Mouse (Mus musculus): ENCODE measurements at regions not wholly inside any gene's neighbourhood (a gene's known extent, or its start where the extent isn't known, plus 50 kb on each side); places are given as distances from the start of the nearest gene placed in this dataset.

DNA sequence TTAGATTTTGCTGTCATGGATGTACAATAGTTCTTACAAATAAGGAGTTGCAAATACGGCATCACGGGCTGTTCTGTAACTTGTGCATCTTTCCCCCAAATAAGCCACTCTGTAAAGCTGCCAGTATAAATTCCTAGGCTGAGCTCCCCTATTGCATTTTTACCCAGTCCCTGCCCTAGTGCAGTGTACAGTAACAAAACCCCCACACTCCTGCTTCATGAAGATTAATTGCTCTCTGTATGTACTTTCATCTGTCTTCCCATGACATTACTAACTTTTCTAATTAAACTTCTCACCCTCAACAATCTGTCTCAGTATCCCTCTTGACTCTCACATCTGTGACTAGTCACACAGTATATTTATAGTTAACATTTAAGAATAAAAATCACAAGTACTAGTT is 73.4 kb downstream of the Tm4sf1 start:
- no peak for DNase-seq (ENCODE audit: low spot score in 2 of 2)

DNA sequence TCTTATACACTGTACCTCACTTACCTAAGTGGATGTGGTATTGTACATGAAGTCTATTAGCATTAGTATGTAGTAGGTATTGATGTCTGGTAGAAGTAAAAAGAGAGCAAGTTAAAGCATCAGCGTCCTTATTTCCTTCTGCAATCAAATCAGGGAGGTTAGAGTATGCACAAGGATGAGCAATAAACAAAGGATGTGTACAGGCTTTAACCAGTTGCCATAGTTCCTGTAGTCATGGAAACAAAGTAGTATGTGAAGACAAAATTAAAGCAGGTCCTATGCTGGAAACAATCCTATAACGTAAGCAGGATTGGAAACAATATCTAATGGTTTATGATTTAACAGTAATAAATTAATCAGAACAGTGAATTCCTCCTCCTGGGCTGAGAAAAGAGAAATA is 78.0 kb downstream of the Tm4sf1 start:
- DNase-seq (ENCODE audit: low spot score in 2 of 2) = no peak

GRCm38 (mm10) chr3:57222318-57222914 is 79.4 kb downstream of the Tm4sf1 start:
- DNase-seq (ENCODE audit: low spot score in 2 of 2) = no peak

DNA sequence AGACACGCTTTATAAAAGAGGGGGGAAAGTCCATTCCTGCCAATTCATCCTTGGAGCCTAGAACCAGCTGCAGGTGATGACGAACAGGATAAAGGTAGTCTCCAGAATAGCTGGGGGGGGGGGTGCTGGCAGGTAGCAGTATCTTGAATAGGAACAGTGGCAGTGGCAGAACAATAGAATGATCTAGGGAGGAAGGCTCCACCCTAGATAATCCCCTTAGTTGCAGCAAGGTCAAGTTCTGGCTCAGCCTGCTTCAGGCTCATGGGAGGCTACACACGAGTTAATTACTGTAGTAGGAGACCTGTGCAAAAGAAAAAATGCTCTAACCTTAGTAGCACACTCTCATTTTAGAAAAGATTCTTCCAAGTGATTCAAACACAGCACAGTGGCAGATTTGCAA is 83.4 kb downstream of the Tm4sf1 start:
- no peak for DNase-seq (ENCODE audit: low spot score in 2 of 2)

GRCm38 (mm10) chr3:57204066-57204723 is 97.6 kb downstream of the Tm4sf1 start:
- peak in 1 of 2 experiments; percentile 5 for DNase-seq (ENCODE audit: low spot score in 2 of 2)

DNA sequence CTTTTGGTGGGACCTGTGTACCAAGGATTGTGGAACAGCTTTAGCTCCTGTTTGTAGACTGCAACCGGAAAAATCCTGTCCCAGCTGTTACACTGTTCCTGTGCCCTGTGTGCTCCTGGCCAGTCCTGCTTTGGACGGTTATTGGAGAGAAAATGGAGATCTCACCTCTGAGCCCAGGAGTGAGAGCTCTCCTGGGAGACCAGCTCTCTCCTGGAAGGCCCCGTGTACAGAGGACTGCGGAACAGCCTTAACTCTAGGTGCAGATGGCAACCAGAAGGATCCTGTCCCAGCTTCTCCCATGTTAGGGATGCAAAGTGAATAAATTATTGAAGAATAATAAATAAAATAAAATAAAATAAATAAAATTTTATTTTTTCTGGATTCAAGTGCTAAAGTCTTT is 98.4 kb downstream of the Tm4sf1 start:
- no peak for DNase-seq (ENCODE audit: low spot score in 2 of 2)

GRCm38 (mm10) chr3:57181587-57181986 is 120.2 kb downstream of the Tm4sf1 start:
- DNase-seq (ENCODE audit: low spot score in 2 of 2) = no peak

DNA sequence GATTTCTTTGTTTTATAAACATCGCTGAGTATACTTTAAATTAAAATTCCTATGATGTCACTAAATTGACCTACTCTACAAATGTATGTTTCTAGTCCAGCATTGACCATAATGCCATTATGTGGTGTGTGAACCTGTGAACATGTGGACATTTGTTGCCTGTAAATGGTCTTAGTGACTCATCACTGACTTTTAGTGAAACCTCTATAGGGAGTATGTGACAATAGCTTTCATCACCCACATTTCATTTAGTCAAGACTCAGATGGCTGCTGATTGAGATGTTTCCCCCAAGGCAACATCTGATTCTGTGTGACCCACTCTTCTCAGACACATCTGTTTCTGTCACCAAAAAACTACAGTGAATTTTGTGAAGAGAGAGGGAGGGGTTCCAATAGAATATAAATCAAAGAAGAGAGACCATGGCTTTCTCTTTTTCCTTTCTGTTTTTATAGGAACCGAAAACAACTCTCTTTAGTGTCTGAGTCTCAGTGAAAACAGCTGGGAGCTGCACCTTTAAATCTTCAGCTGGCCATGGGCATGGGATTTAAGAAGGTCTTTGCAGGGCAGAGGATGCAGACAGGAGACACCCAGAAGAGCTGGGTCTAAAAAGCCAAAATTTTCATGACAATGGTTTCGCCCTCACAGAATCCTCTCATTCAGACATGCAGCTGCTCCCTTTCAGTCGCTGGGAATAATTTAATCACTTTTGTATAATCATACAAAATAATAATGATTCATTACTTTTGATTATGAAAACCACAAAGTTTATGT is 148.4 kb downstream of the Tm4sf1 start:
- no peak for DNase-seq (ENCODE audit: low spot score in 2 of 2)

DNA sequence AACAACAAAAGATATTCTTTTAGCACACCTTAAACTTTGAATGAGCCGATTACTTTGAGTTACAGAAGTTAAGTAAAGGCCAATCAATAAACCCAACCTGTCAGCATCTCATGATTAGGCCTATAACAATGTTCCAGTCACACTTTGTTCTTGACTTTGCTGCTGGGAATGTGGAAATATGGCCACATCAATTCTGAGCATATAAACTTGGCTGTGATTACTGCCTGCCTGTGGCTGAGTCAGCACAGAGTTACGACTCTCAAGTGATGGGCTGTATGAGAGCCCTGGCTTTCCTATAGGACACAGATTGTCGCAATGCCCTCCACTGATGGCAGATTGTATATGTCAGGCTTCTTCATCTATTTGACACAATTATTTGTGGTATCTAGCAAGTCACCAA is 152.6 kb downstream of the Tm4sf1 start:
- DNase-seq (ENCODE audit: low spot score in 2 of 2) = no peak

DNA sequence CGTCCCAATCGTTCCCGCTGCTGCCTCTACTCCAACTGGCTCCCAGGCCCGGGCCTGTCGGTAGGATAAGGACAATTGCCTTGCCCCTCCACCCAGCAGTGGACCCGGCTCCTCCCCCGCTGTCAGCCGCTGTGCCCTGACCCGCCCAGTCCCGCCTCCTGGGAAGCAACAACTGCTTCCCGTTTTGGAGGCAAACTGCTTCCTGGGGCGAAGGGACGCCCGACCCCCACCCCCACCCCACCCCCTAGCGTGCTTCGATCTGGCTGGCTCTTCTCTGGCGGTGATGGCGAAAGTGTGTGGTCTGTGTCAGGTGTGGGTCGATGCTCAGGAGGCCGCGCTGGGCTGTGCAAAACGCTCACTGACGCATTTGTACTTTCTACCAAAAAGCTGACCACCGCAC is 164.9 kb downstream of the Tm4sf1 start:
- DNase-seq (ENCODE audit: low spot score in 2 of 2) = no peak

DNA sequence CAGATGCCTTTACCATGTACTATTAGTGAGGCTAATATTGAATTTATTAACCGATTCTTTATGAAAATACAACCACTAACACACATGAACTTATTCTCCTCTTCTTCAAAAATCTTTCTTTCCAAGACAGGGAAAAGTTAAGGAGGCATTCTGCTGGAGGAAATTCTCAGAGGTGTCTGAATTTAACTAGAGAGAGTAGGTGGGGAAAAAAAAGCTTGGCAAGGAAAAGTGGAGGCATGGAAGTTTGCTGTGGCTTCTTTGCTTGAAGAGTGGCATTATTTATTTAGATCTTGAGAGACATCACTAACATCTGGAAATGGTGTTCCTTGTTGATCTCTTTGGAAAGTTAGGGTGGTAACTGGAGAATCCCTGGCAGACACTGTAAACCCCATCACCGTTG is 173.2 kb downstream of the Tm4sf1 start:
- no peak for DNase-seq (ENCODE audit: low spot score in 2 of 2)

- no peak for DNase-seq (ENCODE audit: low spot score in 2 of 2)
Observed at GRCm38 (mm10) chr3:57125792-57126485, 175.8 kb downstream of the Tm4sf1 start.

GRCm38 (mm10) chr3:57118016-57118415 is 183.8 kb downstream of the Tm4sf1 start:
- DNase-seq (ENCODE audit: low spot score in 2 of 2) = no peak

GRCm38 (mm10) chr3:57102254-57102653 is 199.5 kb downstream of the Tm4sf1 start:
- DNase-seq (ENCODE audit: low spot score in 2 of 2) = no peak

GRCm38 (mm10) chr3:57100515-57100914 is 201.3 kb downstream of the Tm4sf1 start:
- no peak for DNase-seq (ENCODE audit: low spot score in 2 of 2)

DNA sequence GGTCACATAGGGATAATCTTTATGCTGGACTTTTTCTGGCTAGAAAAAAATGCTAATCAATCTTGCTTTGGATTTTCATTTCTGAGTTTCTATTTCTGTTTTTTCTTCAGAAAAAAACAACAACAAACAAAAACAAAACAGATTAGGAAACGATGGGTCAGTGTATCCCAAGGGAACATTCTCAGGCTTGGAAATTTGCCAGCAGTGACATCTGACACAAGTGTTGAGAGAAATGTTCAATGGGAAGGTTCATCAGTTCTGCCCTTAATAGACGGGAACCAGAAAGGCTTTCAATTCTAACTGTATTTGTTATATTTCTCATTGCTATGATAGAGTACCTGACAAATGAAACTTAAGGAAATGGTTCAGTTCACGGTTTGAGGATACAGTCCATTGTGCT is 206.9 kb downstream of the Tm4sf1 start:
- no peak for DNase-seq (ENCODE audit: low spot score in 2 of 2)

DNA sequence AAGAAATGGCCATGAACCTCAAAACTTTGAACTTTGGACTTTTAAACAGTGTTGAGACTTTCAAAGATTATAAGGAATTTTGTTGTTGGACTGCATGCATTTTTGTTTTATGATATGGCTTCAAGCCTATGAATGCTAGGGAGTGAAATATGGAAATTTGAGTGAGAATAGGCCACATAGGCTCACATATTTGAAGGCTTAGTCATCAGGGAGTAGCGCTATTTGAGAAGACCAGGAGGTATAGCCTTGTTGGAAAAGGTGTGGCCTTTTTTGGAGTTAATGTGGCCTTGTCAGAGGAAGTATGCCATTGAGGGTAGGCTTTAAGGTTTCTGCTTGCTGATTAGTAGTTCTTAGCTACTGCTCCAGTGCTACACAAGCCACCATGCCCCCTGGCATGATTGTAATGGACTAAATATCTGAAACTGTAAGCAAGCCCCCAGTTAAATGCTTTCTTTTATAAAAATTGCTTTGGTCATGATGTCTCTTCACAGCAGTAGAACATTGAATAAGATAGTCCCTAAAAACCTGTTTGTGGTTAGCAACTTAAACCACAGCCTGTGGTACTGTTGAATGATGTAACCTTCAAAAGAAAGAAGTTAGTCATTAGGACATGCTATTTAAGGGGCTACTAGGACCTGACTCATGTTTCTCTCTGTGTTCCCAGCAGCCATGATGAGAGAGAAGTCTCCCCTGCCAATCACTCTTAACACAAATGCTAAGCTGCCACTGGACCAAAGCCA is 208.4 kb downstream of the Tm4sf1 start:
- DNase-seq (ENCODE audit: low spot score in 2 of 2) = no peak

DNA sequence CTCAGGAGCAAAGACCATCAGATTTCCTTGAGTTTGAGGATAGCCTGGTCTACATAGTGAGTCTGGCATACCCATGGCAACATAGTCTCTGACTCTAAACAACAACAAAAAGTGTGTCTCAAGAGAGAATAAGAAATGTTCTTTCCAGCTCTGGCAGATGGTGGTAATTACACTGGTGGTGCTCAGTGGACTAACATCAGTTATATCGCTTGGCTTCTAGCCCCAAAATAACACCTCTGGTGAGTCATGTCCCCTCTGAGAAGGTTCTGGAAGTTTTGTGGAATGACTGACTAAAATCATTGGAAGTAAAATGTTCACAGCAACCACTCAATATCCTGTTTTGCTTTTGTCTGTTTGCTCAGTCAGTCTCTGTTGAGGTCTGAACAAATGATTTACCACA is 227.3 kb downstream of the Tm4sf1 start:
- no peak for DNase-seq (ENCODE audit: low spot score in 2 of 2)

GRCm38 (mm10) chr3:57073962-57074506 is 227.8 kb downstream of the Tm4sf1 start:
- DNase-seq (ENCODE audit: low spot score in 2 of 2) = no peak

DNA sequence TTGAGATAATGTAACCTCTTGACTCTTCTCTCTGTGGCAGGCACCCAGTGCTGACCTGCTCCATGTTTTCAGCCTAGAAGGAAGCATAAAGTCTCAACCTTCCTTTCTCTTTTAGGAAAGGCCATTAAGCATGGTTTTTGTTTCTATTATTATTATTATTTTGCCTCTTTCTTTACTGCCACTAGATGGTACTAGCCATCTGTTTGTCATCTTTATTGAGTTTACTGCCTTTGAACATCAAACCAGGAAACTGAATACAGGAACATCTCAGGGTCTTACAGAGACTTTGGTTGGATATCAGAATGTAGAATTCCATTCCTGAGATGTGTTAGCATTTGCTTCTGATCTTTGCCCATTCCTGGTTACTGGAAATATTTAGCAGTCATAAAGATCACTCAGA is 268.8 kb downstream of the Tm4sf1 start:
- DNase-seq (ENCODE audit: low spot score in 2 of 2) = no peak

DNA sequence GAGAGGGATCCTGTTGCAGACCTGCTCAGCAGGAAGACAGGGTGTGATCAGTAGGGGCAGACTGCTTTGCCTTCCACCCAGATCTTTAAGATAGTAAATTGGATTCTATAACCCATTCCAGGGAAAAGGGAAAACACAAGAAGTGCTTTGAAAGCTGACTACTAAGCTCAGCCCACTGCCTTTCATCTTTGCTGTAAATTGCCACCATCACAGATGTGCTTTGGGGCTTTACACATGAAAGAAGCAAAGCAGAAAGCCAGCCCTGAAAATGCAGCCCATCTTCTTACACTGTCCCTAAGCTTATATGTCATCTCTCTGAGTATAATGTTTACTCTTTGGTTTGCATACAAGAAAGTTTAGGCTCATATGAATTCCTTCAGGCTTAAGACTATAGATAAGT is 283.6 kb downstream of the Tm4sf1 start:
- DNase-seq (ENCODE audit: low spot score in 2 of 2) = no peak

- no peak for DNase-seq (ENCODE audit: low spot score in 2 of 2)
Observed at GRCm38 (mm10) chr3:56981305-56981660, 320.5 kb downstream of the Tm4sf1 start.
